Mouse (Mus musculus): Measurements from ENCODE around the gene 1700013F07Rik. TPM values are rescaled to one million over a fixed set of nuclear protein-coding genes. Genes with fewer than 3 reads are reported as not detected.
"Not testable (repeated sequence)": the region's sequence is repeated elsewhere in the genome, so short reads cannot be mapped to it uniquely, and the experiment has no call there.

Gene 1700013F07Rik
- not detected in 2 replicates for polyA plus RNA-seq (2014; fragmentation: Nextera tagmentation; extraction: Ambion mirVana)

DNA sequence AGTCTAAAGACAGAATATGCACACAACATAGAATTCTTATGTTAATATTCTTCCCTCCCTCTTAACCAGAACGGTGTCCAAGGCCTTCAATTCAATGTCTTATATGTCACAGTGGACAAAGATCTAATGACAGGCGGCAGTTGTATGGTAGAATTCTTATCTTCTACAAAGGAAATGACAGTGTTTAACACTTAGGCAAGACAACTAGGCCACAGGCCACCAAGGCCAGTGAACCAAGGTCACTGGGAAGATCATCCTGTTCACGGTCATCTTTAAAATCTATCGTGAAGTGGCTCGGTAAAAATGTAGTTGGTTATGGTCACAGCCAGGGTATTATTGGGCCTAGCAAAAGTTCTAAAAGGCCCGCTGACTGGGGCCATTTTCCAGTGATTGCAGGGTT lies at the start of gene 1700013F07Rik:
Gene 1700013F07Rik (plus strand): TSS at position 200 of the 400 bp plus-strand sequence.
- H3K9ac ChIP-seq (replicated peaks; ENCODE audit: low read length) = no peak within 1 kb of the TSS
- 87% methylated on average over 6 of the region's 6 CpGs for WGBS
- H3K36me3 ChIP-seq (replicated peaks; ENCODE audit: control insufficient read depth, insufficient read depth, low read depth, low read length) = no peaks in the 10 kb centered on the region
- H3K4me3 ChIP-seq (ENCODE audit: low read depth, low read length) = no peak within 1 kb of the TSS
- ATAC-seq (replicated peaks; ENCODE audit: insufficient number of reproducible peaks, low FRiP score, low TSS enrichment, low read depth) (no peak), DNase-seq (ENCODE audit: low spot score) (no peak)
- peaks cover 10% of the 10 kb centered on the region for H3K27me3 ChIP-seq (ENCODE audit: control insufficient read depth, insufficient read depth, low read length)
- H3K9me3 ChIP-seq (replicated peaks; ENCODE audit: control insufficient read depth, low read length) = no peaks in the 10 kb centered on the region
- H3K4me2 ChIP-seq (ENCODE audit: low read depth, low read length) = no peak within 1 kb of the TSS
- no peaks in the 10 kb centered on the region for H3K4me1 ChIP-seq (ENCODE audit: control insufficient read depth, insufficient read depth, low read length)
- no peak within 1 kb of the TSS for H3K27ac ChIP-seq (replicated peaks; ENCODE audit: low read depth, low read length)

DNA sequence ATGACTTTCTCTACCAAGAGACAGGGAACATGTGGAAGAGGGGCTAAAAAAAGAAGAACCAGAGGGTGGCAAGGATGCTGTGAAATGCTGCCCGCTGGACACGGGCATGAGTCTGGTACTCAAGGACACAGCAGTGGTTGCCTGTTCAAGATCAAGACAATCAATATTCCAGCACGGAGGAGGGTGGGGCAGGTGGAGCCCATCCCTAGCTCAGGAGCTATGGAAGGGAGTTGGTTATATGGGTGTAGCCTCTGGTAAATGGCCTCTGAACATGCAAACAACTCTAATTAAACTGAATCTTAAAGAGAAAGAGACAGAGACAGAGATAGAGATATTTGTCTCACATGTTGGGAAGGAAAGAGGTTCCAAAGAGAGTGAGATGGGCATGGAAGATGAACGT lies 49.2 kb upstream of the 1700013F07Rik start:
- H3K27ac ChIP-seq (replicated peaks; ENCODE audit: low read depth, low read length) = no peak overlapping the region
- H3K9ac ChIP-seq (replicated peaks; ENCODE audit: low read length) = no peak overlapping the region
- H3K4me3 ChIP-seq (ENCODE audit: low read depth, low read length) = no peak overlapping the region
- H3K4me2 ChIP-seq (ENCODE audit: low read depth, low read length) = no peak overlapping the region
- no peaks in the 10 kb centered on the region for H3K4me1 ChIP-seq (ENCODE audit: control insufficient read depth, insufficient read depth, low read length)
- no peaks in the 10 kb centered on the region for H3K27me3 ChIP-seq (ENCODE audit: control insufficient read depth, insufficient read depth, low read length)
- no peaks in the 10 kb centered on the region for H3K9me3 ChIP-seq (replicated peaks; ENCODE audit: control insufficient read depth, low read length)
- no peak for DNase-seq (ENCODE audit: low spot score)
- 88% methylated on average over 4 of the region's 4 CpGs for WGBS
- no peaks in the 10 kb centered on the region for H3K36me3 ChIP-seq (replicated peaks; ENCODE audit: control insufficient read depth, insufficient read depth, low read depth, low read length)
- no peak for ATAC-seq (replicated peaks; ENCODE audit: insufficient number of reproducible peaks, low FRiP score, low TSS enrichment, low read depth)

DNA sequence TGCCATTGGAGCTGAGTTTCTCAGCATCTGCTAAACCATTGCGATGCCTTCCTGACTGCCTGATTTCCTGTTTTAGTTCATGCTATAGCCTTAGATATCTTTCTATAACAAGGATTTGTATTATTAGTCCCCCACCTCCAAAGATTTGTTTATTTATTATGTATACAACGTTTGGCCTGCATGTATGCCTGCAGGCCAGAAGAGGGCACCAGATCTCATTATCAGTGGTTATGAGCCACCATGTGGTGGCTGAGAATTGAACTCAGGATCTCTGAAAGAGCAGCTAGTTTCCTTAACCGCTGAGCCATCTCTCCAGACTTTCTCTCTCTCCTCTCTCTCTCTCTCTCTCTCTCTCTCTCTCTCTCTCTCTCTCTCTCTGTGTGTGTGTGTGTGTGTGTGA lies 44.0 kb upstream of the 1700013F07Rik start:
- 46% methylated on average over 3 of the region's 3 CpGs for WGBS
- Histone ChIP-seq H3K9me3 (replicated peaks; ENCODE audit: control insufficient read depth, low read length) (no peaks in the 10 kb centered on the region), H3K4me1 (ENCODE audit: control insufficient read depth, insufficient read depth, low read length) (no peaks in the 10 kb centered on the region), H3K27me3 (ENCODE audit: control insufficient read depth, insufficient read depth, low read length) (no peaks in the 10 kb centered on the region), H3K9ac (replicated peaks; ENCODE audit: low read length) (no peak overlapping the region), H3K4me3 (ENCODE audit: low read depth, low read length) (no peak overlapping the region), H3K4me2 (ENCODE audit: low read depth, low read length) (no peak overlapping the region), H3K27ac (replicated peaks; ENCODE audit: low read depth, low read length) (no peak overlapping the region), H3K36me3 (replicated peaks; ENCODE audit: control insufficient read depth, insufficient read depth, low read depth, low read length) (no peaks in the 10 kb centered on the region)
- DNase-seq (ENCODE audit: low spot score) (peak; percentile 20), ATAC-seq (replicated peaks; ENCODE audit: insufficient number of reproducible peaks, low FRiP score, low TSS enrichment, low read depth) (no peak)

DNA sequence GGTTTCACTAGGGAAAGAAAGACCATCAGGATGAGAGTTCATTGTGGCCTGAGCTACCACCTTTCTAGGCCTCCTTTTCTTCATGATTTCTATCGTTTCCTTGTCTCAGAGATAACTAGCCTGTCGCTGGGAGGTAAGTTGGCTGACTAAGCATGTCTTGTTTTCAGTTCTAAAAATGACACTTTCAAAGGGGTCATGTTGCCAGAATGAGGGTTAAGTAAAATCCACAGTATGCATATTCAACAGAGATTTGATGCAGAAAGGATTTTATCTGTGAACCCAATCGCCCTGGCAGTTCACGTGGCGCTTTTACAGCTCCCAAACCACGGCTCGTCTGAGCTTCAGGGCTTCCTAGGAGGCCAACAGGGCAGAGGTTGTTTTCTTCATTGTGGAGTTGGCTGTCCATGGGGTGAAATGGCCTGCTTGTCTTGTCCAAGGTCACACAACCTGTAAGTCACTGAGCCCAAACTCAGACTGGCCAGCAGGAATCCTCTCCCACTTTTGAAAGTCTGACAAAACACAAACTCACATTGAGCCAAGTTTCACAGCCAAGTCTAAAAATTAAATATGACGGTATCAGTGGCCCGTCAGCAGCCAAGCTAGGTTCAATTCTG lies 39.0 kb upstream of the 1700013F07Rik start:
- no peaks in the 10 kb centered on the region for H3K9me3 ChIP-seq (replicated peaks; ENCODE audit: control insufficient read depth, low read length)
- DNase-seq (ENCODE audit: low spot score) (no peak), ATAC-seq (replicated peaks; ENCODE audit: insufficient number of reproducible peaks, low FRiP score, low TSS enrichment, low read depth) (no peak)
- H3K4me2 ChIP-seq (ENCODE audit: low read depth, low read length) = no peak overlapping the region
- WGBS = 69% methylated on average over 9 of the region's 9 CpGs
- H3K27ac ChIP-seq (replicated peaks; ENCODE audit: low read depth, low read length) = no peak overlapping the region
- no peaks in the 10 kb centered on the region for H3K36me3 ChIP-seq (replicated peaks; ENCODE audit: control insufficient read depth, insufficient read depth, low read depth, low read length)
- H3K27me3 ChIP-seq (ENCODE audit: control insufficient read depth, insufficient read depth, low read length) = no peaks in the 10 kb centered on the region
- H3K9ac ChIP-seq (replicated peaks; ENCODE audit: low read length) = no peak overlapping the region
- no peak overlapping the region for H3K4me3 ChIP-seq (ENCODE audit: low read depth, low read length)
- H3K4me1 ChIP-seq (ENCODE audit: control insufficient read depth, insufficient read depth, low read length) = 0 out of 2 replicates have a peak, but pooled peaks cover 3% of the 10 kb centered on the region

DNA sequence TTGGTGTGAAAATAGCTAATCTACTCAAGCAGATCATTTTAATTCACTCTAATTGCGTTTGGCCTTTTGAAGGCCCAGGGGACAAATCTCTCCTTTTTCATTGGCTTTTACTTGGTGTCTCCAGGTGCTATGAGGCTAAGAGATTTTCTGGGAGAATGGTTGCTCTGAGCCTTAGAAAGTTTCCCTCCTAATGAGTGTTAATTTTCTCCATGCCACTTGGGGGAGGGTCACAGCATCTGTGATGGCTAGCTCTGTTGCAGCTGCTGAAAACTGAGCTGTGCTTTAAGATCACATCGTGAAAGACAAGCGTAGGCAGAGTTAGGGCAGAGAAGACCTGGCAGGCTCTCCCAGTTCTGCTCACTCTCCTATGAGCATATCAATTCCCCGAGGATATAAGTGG lies 38.5 kb upstream of the 1700013F07Rik start:
- 32% methylated on average over 4 of the region's 4 CpGs for WGBS
- Histone ChIP-seq H3K36me3 (replicated peaks; ENCODE audit: control insufficient read depth, insufficient read depth, low read depth, low read length) (no peaks in the 10 kb centered on the region), H3K27ac (replicated peaks; ENCODE audit: low read depth, low read length) (no peak overlapping the region), H3K4me1 (ENCODE audit: control insufficient read depth, insufficient read depth, low read length) (0 out of 2 replicates have a peak, but pooled peaks cover 3% of the 10 kb centered on the region), H3K27me3 (ENCODE audit: control insufficient read depth, insufficient read depth, low read length) (no peaks in the 10 kb centered on the region), H3K4me2 (ENCODE audit: low read depth, low read length) (no peak overlapping the region), H3K9me3 (replicated peaks; ENCODE audit: control insufficient read depth, low read length) (no peaks in the 10 kb centered on the region), H3K4me3 (ENCODE audit: low read depth, low read length) (no peak overlapping the region), H3K9ac (replicated peaks; ENCODE audit: low read length) (no peak overlapping the region)
- no peak for ATAC-seq (replicated peaks; ENCODE audit: insufficient number of reproducible peaks, low FRiP score, low TSS enrichment, low read depth)
- DNase-seq (ENCODE audit: low spot score) = peak; percentile 30

DNA sequence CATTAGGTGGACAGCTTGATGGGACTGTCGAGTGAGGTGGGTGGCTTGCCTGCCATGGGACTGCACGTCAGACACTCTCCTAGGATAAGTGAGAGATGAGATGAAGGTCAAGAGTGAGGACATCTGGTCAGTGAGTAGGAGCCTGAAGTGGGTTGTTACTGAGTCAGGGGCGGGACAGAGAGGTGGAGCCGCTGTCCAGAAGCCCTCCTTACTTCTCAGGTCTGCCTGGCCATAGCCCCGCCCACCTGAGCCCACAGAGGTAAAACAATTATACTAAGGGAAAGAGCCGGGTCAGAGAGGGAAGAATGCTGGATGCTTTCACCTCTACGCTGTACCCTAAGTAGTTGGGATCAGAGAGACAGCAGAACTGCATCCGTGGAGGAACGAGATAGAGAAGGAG lies 36.3 kb upstream of the 1700013F07Rik start:
- H3K27me3 ChIP-seq (ENCODE audit: control insufficient read depth, insufficient read depth, low read length) = no peaks in the 10 kb centered on the region
- no peaks in the 10 kb centered on the region for H3K9me3 ChIP-seq (replicated peaks; ENCODE audit: control insufficient read depth, low read length)
- no peak overlapping the region for H3K27ac ChIP-seq (replicated peaks; ENCODE audit: low read depth, low read length)
- ATAC-seq (replicated peaks; ENCODE audit: insufficient number of reproducible peaks, low FRiP score, low TSS enrichment, low read depth) = 0 out of 2 replicates have a peak, but pooled peaks have one; percentile 20
- H3K4me1 ChIP-seq (ENCODE audit: control insufficient read depth, insufficient read depth, low read length) = 0 out of 2 replicates have a peak, but pooled peaks cover 3% of the 10 kb centered on the region
- H3K4me2 ChIP-seq (ENCODE audit: low read depth, low read length) = no peak overlapping the region
- no peaks in the 10 kb centered on the region for H3K36me3 ChIP-seq (replicated peaks; ENCODE audit: control insufficient read depth, insufficient read depth, low read depth, low read length)
- H3K4me3 ChIP-seq (ENCODE audit: low read depth, low read length) = no peak overlapping the region
- WGBS = 40% methylated on average over 9 of the region's 9 CpGs
- no peak overlapping the region for H3K9ac ChIP-seq (replicated peaks; ENCODE audit: low read length)
- no peak for DNase-seq (ENCODE audit: low spot score)

DNA sequence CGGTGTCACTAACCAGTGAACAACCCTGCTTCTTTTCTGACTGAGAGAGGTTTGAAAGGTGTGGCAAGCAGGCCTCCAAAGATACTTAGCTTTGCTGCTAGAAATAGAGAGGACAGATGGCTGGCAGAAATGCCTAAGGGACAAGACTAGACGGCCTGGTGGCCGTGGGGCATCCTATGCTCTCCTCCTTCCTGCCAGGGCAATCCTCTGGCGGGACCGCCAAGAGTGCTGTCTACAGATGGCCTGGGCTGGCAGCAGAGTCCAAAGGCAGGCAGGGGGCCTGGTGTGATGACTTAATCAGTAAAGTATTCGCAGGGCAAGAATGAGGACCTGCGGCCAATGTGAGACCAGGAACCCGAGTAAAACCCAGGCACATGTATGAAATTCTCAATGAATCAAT lies 34.1 kb upstream of the 1700013F07Rik start:
- Histone ChIP-seq H3K4me3 (ENCODE audit: low read depth, low read length) (no peak overlapping the region), H3K9ac (replicated peaks; ENCODE audit: low read length) (no peak overlapping the region), H3K4me1 (ENCODE audit: control insufficient read depth, insufficient read depth, low read length) (0 out of 2 replicates have a peak, but pooled peaks cover 3% of the 10 kb centered on the region), H3K36me3 (replicated peaks; ENCODE audit: control insufficient read depth, insufficient read depth, low read depth, low read length) (no peaks in the 10 kb centered on the region), H3K4me2 (ENCODE audit: low read depth, low read length) (no peak overlapping the region), H3K27ac (replicated peaks; ENCODE audit: low read depth, low read length) (no peak overlapping the region), H3K9me3 (replicated peaks; ENCODE audit: control insufficient read depth, low read length) (no peaks in the 10 kb centered on the region), H3K27me3 (ENCODE audit: control insufficient read depth, insufficient read depth, low read length) (no peaks in the 10 kb centered on the region)
- DNase-seq (ENCODE audit: low spot score) (no peak), ATAC-seq (replicated peaks; ENCODE audit: insufficient number of reproducible peaks, low FRiP score, low TSS enrichment, low read depth) (no peak)
- WGBS = 62% methylated on average over 8 of the region's 8 CpGs

DNA sequence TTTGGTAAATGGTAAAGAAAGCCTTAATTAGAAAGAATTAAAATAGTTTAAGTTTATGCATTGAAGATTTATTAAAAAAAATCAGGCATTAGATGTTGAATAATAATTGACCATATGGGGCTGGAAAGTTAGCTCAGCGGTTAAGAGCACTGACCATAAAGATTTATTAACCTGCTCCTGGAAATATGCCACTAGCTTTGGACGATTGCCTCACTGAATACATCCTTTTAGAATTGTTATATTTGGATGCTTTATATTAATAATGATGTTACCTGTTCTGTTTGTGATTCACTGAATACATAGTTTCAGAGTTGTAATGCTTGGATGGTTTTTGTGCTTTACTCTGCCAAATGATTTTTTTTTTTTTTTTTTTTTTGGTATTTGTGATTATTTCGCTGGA lies 32.5 kb upstream of the 1700013F07Rik start:
- WGBS = 83% methylated on average over 3 of the region's 3 CpGs
- H3K9me3 ChIP-seq (replicated peaks; ENCODE audit: control insufficient read depth, low read length); H3K4me2 ChIP-seq (ENCODE audit: low read depth, low read length); ATAC-seq (replicated peaks; ENCODE audit: insufficient number of reproducible peaks, low FRiP score, low TSS enrichment, low read depth); H3K36me3 ChIP-seq (replicated peaks; ENCODE audit: control insufficient read depth, insufficient read depth, low read depth, low read length); DNase-seq (ENCODE audit: low spot score); H3K9ac ChIP-seq (replicated peaks; ENCODE audit: low read length); H3K4me3 ChIP-seq (ENCODE audit: low read depth, low read length); H3K27ac ChIP-seq (replicated peaks; ENCODE audit: low read depth, low read length); H3K4me1 ChIP-seq (ENCODE audit: control insufficient read depth, insufficient read depth, low read length); H3K27me3 ChIP-seq (ENCODE audit: control insufficient read depth, insufficient read depth, low read length): not testable (repeated sequence)
